Mouse (Mus musculus) spleen, postnatal 10 days (tissue): ENCODE results near the gene Hfe2.
"Not testable (repeated sequence)": the region's sequence is repeated elsewhere in the genome, so short reads cannot be mapped to it uniquely, and the experiment has no call there.

Source experiments
- DNase-seq, 2 experiments: peaks; one replicate each; pipeline ENCODE4 v3.0.0; 2021 to 2022; ENCODE audit warnings: low spot score in 2 of 2

Hfe2 gene

DNA sequence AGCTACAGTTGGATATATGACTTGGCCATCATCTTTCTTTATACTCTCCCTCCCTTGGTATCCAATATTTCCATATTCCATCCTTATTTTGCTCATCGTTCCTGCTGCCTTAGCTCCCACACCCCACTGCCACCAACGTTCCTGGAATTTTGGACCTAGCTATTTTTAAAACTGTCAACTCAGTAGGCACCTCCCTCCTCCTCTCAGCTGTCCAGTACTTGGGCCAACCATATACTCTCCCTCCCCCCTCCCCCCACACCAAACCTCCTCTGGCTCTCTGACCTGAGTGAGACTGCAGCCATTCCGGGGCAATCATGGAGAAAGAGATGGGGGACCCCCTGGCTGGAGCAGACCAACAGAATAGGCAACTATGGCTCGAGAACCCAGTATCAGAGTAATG lies at the start of gene Hfe2:
Gene Hfe2 (plus strand): TSS at position 259 of the 400 bp plus-strand sequence.
- no peak for DNase-seq

DNA sequence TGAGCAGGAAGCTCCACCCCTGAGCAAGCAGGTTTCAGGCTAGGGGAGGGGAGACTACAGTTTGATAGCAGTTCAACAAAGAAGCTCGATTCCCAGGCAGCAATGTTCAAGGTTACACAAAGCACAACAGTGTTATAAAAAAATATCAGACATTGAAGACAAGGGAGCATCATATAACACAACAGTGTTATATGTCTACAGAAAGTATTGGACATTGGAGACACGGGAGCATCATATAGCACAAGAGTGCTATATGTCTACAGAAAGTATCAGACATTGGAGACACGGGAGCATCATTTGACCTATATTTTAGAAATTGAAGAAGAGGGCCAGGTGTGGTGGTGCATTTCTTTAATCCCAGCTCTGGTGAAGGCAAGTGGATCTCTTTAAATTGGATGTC lies 47.9 kb upstream of the Hfe2 start:
- no peak for DNase-seq

DNA sequence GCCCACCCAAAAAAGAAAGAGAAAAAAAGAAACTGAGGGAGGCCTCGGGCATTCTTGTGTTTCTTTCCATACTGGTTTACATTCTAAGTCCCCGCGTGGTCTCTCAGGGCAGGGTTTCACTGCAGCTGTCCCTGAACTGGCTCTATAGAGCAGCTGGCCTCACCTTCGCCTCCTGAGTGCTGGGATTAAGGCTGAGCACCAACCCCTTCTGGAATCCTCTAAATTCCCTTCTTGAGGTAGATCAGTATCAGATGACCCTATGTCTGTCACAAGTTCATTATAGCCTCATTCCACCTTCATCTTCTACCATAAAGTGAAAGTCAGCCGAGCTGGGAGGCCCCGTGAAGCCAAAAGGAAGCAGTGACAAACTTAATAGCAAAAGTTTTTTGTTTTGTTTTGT lies 47.4 kb upstream of the Hfe2 start:
- DNase-seq, result no peak

DNA sequence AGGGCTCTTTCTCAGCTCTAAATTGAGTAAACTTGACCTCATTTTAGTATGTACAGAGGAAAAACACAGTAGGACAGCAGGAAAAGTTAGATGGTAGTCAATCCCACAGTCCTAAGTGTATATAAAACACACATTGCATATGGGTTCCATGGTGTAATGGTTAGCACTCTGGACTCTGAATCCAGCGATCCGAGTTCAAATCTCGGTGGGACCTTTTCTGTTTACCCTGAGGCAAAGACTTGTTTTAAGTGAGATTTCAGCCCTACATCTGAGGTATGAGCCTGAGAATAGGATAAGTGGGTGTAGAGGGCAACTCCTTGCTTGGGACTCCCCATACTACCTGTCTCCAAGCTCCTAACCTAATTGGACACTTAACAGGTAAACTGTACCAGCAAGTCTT lies 45.7 kb upstream of the Hfe2 start:
- peak in 1 of 2 experiments; percentile 23 for DNase-seq

DNA sequence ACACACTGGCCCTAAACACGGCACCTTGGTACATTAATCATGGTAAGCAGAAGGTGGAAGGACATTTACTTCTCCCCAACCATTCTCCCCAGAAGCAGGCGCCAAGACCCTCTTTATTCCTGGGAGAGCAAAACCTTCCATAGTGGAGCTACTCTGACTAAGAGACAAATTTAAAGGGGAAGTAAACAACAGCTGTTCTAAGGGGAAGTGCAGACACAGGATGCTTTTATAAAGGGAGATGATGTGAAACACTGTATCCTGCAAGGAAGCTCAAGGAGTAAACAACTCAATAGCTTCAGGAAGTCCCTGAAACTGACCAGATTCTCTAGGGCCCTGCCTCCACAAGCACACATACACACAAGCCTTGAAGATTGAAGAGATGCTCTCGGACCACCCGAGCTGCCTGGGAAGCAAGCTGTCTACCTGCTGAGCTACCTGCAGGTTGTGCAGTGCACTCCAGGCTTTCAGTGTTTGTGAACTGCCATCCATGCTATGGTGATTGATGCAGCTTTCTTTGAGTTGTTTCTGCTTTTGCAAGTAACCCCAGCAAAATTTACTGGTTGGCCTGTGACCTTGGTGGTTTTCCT lies 44.2 kb upstream of the Hfe2 start:
- no peak for DNase-seq

DNA sequence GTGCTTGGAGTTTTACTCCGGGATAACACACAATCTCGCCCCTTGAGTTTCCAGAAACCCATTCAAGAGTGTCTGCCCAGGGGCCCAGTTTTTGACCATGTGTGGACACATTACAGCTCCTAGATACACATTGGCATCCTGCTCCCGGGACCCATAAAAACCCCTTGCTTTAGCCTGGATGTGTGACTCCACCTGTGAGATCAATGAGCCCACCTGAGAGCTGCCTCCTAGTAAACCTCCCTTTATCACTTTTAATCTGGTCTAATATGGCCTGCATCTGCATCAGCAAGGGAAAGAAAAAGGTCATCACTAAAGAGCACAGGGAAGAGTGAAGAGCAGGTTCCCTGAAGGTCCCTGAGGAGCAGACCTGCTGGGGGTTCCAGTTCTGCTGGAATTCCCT lies 43.1 kb upstream of the Hfe2 start:
- no peak for DNase-seq

DNA sequence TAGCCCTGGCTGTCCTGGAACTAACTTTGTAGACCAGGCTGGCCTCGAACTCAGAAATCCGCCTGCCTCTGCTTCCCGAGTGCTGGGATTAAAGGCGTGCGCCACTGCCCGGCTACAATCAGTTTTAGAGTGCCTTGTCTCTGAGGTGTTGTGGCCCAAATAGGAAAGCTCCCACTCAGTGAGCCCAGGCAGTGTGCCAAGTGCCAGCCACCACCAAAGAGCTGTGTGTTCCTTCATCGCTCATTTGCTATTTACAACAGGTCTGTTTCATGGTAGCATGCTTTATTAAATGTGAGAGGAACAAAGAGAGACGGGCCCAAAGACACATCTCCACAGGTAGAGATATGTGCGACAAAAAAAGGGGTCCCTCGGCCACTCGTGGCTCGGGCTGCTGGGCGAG lies 42.5 kb upstream of the Hfe2 start:
- no peak for DNase-seq

DNA sequence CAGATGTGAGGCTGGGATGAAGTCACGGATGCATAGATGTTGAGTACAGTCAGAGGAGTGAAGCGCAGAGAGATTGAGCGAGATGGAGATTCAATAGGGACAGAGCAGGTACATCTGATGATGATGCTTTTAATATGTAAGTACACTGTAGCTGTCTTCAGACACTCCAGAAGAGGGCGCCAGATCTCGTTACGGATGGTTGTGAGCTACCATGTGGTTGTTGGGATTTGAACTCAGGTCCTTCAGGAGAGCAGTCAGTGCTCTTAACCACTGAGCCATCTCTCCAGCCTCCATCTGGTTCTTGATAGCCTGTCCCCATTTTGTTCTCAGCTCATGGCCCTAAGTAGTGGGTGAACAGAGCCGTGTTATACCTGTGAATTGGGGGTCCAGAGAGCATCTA lies 41.9 kb upstream of the Hfe2 start:
- DNase-seq, result not testable (repeated sequence)

DNA sequence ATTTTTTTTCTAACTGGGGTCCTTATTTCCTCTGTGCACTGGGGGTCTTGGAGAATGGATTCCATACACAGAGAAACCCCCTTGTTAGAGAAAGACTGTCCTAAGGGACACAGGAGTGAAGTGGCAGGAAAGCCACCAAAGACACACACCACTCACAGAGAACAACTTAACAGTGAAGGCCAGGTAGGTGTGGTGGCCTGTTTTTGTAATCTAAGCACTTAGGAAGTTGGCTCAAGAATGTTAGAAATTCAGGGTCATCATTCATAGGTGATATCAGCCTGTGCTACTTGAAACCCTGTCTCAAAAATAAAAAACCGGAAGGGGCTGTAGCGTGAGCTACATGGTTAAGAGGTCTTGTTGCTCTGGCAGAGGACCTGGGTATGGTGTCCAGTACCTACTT lies 41.0 kb upstream of the Hfe2 start:
- DNase-seq, result no peak

DNA sequence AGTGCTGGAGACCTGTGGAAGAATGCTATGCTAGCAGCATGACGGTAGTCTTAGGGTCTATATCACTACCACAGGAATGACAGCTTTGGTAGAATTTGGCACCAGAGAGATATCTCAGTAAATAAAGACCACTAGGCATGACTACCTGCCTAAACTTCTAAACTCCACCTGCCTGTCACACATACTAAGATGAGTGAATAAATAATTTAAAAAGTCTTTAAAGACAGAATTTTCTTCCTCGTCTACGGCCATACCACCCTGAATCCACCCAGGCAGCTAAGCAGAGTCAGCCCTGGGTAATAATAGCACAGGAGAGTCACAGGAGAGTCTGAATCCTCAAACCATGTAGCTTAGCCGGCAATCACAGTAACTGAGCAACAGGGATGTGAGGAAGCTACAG lies 40.1 kb upstream of the Hfe2 start:
- no peak for DNase-seq

DNA sequence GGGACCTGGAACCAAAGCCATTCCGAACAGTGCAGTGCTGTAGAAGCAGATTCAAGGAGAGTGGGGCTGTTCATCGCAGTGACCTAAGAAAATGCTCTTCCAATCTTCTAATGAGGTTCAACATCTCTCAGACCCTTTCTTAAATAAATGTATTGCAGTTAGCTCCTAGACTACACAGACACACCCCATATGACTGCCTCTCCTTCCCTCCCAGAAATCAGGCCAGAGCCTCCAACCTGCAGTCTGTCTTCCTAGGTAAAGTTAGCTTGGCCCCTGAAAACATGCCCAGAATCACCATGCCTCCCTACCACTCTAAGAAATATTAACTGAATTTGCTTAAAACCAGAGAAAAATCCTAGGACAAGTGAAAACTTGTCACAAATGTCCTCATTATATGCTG lies 39.6 kb upstream of the Hfe2 start:
- DNase-seq, result no peak

DNA sequence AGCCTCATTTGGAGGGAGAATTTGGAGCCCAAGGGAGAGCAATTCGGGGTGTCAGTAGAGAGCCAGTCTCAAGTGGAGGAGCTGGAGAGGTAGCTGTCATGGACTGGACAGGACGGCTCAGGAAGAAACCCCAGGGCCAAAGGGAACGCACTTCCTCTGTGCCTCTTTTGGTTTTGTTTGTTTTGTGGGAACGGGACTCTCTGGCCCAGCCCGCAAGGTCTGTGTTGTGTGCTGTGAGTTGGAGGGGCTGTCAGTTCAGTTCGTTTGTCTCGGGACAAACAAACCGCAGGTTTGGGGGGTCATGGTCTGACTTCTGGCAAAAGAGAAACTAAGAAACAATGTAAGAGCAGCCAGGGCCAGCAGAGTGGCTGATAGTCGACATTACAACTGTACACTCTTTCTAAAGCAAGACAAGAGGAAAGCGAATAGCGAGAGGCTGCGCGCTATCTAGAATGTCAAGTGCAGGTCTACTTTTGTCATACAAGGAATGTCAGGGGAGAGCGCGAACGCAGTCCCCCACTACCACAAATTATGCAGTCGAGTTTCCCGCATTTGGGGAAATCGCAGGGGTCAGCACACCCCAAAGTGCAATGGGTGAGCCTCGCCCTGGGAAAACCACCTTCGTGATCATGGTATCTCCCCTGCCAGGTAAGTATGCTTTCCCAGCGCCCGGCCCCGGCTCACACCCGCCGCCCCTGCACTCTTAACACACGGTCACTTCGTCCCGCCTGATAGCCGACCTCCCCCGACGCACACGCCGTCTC lies 38.7 kb upstream of the Hfe2 start:
- DNase-seq, result peak in 1 of 2 experiments; percentile 25

DNA sequence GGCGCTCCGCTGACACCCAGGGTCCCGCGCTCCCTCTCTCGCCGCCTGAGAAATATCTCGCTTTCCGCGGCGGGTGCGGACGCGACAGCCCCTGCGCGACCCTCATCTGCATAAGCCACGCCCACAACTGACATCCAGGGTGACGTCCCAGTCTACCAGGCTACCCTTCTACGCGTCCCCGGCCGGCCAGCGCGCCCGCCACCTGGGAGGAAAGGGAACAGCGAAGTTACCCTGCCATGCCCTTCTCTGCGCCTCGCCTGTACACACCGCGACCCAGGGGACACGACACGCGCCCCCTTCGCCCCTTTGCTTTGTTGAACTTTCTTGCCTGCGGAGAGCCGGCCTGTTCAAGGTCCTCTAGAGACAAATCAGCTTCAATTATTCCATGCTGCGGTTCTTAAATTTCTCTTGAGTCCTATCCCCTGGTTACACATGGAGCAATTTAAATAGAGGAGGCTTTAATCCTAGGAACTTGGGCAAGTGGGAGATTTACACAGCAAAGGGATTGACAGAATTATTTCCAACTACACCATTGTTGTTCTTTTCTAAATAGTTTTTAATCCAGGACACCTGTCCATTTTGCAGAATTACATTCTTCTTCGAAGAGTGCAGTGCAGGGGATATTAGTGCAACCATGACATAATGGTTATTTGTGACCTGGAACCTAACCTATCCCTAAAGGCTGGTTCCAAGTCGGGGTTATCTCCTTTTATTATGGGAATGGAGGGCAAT lies 38.0 kb upstream of the Hfe2 start:
- not testable (repeated sequence) for DNase-seq

DNA sequence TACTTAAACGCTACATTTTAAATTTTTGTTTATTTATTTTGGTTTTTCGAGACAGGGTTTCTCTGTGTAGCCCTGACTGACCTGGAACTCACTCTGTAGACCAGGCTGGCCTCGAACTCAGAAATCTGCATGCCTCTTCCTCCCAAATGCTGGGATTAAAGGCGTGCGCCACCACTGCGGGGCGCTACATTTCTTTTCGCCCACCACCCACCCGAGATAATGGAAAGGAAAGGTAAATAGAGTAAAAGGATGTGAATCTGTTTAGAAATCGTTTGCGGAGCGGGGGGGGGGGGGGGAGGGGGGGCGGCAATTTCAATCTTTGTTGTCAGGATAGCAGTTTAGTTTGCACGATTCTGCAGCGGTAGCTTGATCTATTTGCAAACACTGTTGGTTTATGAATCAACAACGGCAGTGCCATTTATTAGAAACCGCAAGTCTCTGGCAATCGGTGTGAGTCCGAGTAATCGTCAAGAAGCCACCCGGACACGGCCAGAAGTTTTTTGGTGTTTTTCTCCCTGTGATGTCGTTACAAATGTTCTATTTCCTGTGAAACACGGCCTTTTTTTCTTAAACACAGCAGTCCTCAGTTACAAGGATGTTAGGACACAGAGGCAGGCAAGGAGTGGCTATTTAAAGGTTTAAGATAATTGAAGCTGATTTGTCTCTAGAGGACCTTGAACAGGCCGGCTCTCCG lies 37.2 kb upstream of the Hfe2 start:
- peak in 1 of 2 experiments; percentile 73 for DNase-seq

DNA sequence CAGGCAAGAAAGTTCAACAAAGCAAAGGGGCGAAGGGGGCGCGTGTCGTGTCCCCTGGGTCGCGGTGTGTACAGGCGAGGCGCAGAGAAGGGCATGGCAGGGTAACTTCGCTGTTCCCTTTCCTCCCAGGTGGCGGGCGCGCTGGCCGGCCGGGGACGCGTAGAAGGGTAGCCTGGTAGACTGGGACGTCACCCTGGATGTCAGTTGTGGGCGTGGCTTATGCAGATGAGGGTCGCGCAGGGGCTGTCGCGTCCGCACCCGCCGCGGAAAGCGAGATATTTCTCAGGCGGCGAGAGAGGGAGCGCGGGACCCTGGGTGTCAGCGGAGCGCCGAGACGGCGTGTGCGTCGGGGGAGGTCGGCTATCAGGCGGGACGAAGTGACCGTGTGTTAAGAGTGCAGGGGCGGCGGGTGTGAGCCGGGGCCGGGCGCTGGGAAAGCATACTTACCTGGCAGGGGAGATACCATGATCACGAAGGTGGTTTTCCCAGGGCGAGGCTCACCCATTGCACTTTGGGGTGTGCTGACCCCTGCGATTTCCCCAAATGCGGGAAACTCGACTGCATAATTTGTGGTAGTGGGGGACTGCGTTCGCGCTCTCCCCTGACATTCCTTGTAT lies 36.6 kb upstream of the Hfe2 start:
- not testable (repeated sequence) for DNase-seq

DNA sequence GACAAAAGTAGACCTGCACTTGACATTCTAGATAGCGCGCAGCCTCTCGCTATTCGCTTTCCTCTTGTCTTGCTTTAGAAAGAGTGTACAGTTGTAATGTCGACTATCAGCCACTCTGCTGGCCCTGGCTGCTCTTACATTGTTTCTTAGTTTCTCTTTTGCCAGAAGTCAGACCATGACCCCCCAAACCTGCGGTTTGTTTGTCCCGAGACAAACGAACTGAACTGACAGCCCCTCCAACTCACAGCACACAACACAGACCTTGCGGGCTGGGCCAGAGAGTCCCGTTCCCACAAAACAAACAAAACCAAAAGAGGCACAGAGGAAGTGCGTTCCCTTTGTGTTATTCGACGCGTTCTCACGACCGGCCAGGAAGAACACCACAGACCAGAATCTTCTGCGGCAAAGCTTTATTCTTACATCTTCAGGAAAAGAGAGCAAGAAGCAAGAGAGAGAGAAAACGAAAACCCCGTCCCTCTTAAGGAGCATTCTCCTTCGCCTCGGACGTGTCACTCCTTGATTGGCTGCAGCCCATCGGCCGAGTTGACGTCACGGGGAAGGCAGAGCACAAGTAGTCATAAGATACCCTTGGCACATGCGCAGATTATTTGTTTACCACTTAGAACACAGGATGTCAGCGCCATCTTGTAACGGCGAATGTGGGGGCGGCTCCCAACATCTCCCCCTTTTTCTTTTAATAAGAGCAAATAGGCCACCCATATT lies 35.9 kb upstream of the Hfe2 start:
- peak in 1 of 2 experiments; percentile 16 for DNase-seq

DNA sequence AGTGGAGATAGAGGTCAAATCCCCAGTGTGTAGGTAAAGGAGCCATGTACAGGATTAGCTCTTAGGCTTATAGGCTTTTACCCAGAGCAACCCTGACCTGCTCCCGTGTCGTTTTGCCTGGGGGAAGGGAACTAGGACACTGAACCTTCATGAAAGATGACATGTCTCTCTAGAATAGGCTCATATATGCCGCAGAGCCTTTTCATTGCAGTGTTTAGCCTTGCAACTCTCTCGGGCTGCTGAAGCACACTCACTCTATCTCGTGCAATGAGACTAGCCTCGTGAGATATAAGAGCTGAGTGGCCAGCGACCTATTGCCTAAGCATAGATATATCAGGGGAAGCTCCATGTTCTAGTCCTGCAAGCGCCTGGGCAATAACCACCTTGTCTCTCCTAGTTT lies 35.3 kb upstream of the Hfe2 start:
- DNase-seq, result peak in 1 of 2 experiments; percentile 8

DNA sequence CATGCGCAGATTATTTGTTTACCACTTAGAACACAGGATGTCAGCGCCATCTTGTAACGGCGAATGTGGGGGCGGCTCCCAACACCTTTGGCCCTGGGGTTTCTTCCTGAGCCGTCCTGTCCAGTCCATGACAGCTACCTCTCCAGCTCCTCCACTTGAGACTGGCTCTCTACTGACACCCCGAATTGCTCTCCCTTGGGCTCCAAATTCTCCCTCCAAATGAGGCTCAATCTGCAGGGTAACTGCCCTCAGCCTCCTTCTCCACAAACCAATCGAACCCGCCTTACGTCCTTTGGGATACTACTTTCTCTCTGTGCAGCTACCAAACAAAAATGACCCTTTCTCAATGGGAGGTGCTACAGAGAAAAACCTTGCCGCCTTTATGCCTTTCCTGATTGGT lies 30.5 kb upstream of the Hfe2 start:
- DNase-seq, result not testable (repeated sequence)

DNA sequence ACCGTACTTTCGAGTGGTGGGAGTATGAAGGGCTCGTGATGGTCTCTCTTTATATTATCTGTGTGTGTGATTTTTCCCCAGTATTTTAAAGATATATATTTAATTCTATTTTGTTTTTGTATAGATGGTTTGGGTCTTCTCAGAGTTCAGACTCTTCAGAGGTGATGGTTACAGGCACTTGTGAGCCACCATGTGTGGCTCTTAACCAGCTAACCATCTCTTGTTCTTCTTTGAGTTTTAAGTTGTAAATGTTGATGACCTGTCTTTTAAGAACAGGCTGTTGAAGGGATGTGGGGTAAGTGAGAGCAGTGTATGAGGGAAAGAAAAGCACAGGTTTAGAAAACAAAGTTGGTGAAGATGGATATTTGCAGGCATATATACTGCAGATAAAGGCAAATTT lies 30.1 kb upstream of the Hfe2 start:
- DNase-seq, result no peak

DNA sequence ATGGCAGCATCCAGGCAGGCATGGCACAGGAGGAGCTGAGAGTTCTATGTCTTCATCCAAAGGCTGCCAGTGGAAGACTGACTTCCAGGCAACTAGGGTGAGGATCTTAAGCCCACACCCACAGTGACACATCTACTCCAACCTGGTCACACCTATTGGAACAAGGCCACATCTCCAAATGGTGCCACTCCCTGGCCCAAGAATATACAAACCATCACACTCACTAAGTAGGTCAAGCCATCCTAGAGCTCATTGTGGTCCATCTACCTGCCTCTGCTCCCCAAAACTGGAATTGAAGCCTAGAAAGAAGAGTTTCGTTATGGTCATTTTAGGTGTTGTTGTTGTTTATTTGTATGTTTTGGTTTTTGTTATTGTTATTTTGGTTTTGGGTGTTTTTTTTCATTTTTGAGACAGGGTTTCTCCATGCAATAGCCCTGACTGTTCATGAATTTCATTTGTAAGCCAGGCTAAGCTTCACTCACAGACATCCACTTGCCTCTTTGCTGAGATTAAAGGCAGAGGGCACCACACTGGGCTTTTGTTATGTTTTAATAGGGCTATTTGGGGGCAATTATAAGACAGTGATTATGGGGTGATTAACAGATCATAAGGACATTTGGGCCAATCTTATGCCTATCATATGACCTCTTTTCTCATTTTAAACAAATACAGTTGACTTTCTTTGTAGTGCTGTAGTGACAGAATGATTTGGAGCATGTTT lies 29.3 kb upstream of the Hfe2 start:
- DNase-seq, result no peak

DNA sequence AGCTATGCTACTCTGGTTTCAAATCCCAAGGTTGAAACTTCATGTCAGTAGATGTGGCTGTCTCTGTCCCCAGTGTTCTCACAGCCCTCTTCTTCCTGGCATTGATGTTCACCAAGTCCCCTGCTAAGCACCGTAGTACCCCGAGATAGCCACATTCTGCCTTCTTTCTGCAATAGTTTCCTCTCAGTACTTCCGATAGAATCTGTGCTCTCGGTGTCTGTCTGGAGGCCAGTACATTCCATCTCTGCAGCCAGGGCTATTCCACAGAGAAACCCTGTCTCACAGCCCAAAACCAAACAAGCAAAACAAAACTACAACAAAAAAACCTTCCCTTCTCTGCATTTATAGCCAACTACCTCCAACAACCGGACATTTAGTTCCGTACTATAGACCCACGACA lies 28.8 kb upstream of the Hfe2 start:
- DNase-seq, result no peak
